Mouse (Mus musculus) erythroblast, embryonic 14.5 days (primary cell): ENCODE measurements around the gene Gm17655.

Experiments used
- GATA1 ChIP-seq: IDR thresholded peaks from 2 replicates; pipeline ENCODE4 v1.6.1; 2012; ENCODE audit warnings: low read length, inconsistent platforms, mixed read lengths
- TAL1 ChIP-seq: IDR thresholded peaks from 3 replicates; pipeline ENCODE4 v1.6.1; 2012; ENCODE audit warnings: low read length, inconsistent platforms, mixed read lengths

- no peak for TF ChIP-seq GATA1
- no peak for TF ChIP-seq TAL1
Observed at GRCm38 (mm10) chr5:110057637-110058408, 14.5 kb downstream of the Gm17655 start.
